Mouse (Mus musculus) G1E (cell line): ENCODE measurements at regions not wholly inside any gene's neighbourhood (a gene's known extent, or its start where the extent isn't known, plus 50 kb on each side); places are given as distances from the start of the nearest gene placed in this dataset.

ENCODE experiments used
- CTCF ChIP-seq: IDR thresholded peaks from 2 replicates; pipeline ENCODE4 v1.5.1; 2012; ENCODE audit warnings: low read depth, low read length, inconsistent platforms, mixed read lengths
- GATA1 ChIP-seq: IDR thresholded peaks from 2 replicates; pipeline ENCODE4 v1.6.1; 2012; ENCODE audit warnings: borderline replicate concordance, low read length, inconsistent platforms, mixed read lengths
- GATA2 ChIP-seq: IDR thresholded peaks from 2 replicates; pipeline ENCODE4 v1.6.1; 2012; ENCODE audit warnings: low read depth, low read length, inconsistent platforms, borderline replicate concordance
- TAL1 ChIP-seq: conservative IDR thresholded peaks from 2 replicates; pipeline ENCODE4 v1.6.1; 2012; ENCODE audit warnings: low read depth, low read length, inconsistent platforms, mixed read lengths

DNA sequence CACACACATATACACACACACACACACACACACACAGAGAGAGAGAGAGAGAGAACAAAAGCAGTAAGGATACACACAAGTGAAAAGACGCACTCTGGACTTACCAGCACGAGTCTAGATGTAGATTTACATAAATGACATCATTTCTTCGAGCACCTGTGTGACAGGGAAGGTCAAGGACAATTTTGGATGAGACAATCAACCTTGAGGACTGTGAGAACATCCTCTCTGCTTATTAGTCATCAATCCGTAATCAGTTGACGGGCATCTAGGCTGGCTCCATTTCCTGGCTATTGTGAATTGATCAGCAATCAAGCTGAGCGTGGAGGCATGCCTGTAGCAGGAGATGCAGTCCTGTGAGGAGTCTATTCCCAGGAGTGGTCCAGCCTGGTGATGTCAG lies 293.7 kb downstream of the Gadd45g start:
- TF ChIP-seq CTCF (no peak), GATA1 (no peak), GATA2 (no peak), TAL1 (no peak)
